Mouse (Mus musculus): ENCODE results near the gene Sohlh2. TPM values are rescaled to one million over a fixed set of nuclear protein-coding genes. Genes with fewer than 3 reads are reported as not detected.
"Not testable (repeated sequence)": the region's sequence is repeated elsewhere in the genome, so short reads cannot be mapped to it uniquely, and the experiment has no call there.

Gene Sohlh2
- polyA plus RNA-seq, 1 experiment from 2014 or later, result not detected

GRCm38 (mm10) chr3:55161144-55161543 lies 20.7 kb upstream of the Sohlh2 start:
- Histone ChIP-seq H3K4me2 (no peak overlapping the region), H3K4me1 (replicated peaks) (peaks cover 10% of the 10 kb centered on the region), H3K27me3 (no peaks in the 10 kb centered on the region), H3K9me3 (no peaks in the 10 kb centered on the region), H3K36me3 (no peaks in the 10 kb centered on the region), H3K27ac (no peak overlapping the region), H3K9ac (no peak overlapping the region), H3K4me3 (no peak overlapping the region)
- ATAC-seq (ENCODE audit: low FRiP score), result peak; percentile 54; the same call in 1 of the 2 replicates
- WGBS, result 43% methylated on average over 7 of the region's 7 CpGs

- Histone ChIP-seq H3K4me2 (no peak overlapping the region), H3K27me3 (no peaks in the 10 kb centered on the region), H3K36me3 (no peaks in the 10 kb centered on the region), H3K4me3 (no peak overlapping the region), H3K27ac (no peak overlapping the region), H3K4me1 (replicated peaks) (peaks cover 4% of the 10 kb centered on the region; the same call in 1 of the 2 replicates), H3K9me3 (no peaks in the 10 kb centered on the region), H3K9ac (no peak overlapping the region)
- WGBS, result 66% methylated on average over 4 of the region's 4 CpGs
- ATAC-seq (ENCODE audit: low FRiP score), result no peak
Measured at GRCm38 (mm10) chr3:55163510-55163909, 18.3 kb upstream of the Sohlh2 start.

- Histone ChIP-seq H3K27me3 (no peaks in the 10 kb centered on the region), H3K4me1 (replicated peaks) (no peaks in the 10 kb centered on the region), H3K9me3 (no peaks in the 10 kb centered on the region), H3K9ac (no peak overlapping the region), H3K27ac (no peak overlapping the region), H3K4me3 (no peak overlapping the region), H3K4me2 (no peak overlapping the region), H3K36me3 (no peaks in the 10 kb centered on the region)
- ATAC-seq (ENCODE audit: low FRiP score), result no peak
- 88% methylated on average over 3 of the region's 3 CpGs for WGBS
Measured at GRCm38 (mm10) chr3:55172478-55172877, 9.3 kb upstream of the Sohlh2 start.

- Histone ChIP-seq H3K27me3 (no peaks in the 10 kb centered on the region), H3K27ac (no peak overlapping the region), H3K9me3 (no peaks in the 10 kb centered on the region), H3K4me1 (replicated peaks) (no peaks in the 10 kb centered on the region), H3K4me2 (no peak overlapping the region), H3K4me3 (no peak overlapping the region), H3K9ac (no peak overlapping the region), H3K36me3 (no peaks in the 10 kb centered on the region)
- 52% methylated on average over 6 of the region's 6 CpGs for WGBS
- no peak for ATAC-seq (ENCODE audit: low FRiP score)
Measured at GRCm38 (mm10) chr3:55177271-55177670, 4.6 kb upstream of the Sohlh2 start.

GRCm38 (mm10) chr3:55191668-55192067 lies 9.8 kb downstream of the Sohlh2 start:
- no peak overlapping the region for H3K27ac ChIP-seq
- no peak overlapping the region for H3K9ac ChIP-seq
- no peaks in the 10 kb centered on the region for H3K36me3 ChIP-seq
- ATAC-seq (ENCODE audit: low FRiP score), result no peak
- no peak overlapping the region for H3K4me2 ChIP-seq
- H3K27me3 ChIP-seq, result no peaks in the 10 kb centered on the region
- H3K4me1 ChIP-seq (replicated peaks), result no peaks in the 10 kb centered on the region
- H3K9me3 ChIP-seq, result no peaks in the 10 kb centered on the region
- H3K4me3 ChIP-seq, result no peak overlapping the region
- WGBS, result 93% methylated on average over 4 of the region's 4 CpGs

- Histone ChIP-seq H3K9me3 (no peaks in the 10 kb centered on the region), H3K27me3 (no peaks in the 10 kb centered on the region), H3K4me2 (no peak overlapping the region), H3K27ac (no peak overlapping the region), H3K9ac (no peak overlapping the region), H3K4me1 (replicated peaks) (no peaks in the 10 kb centered on the region), H3K4me3 (no peak overlapping the region), H3K36me3 (no peaks in the 10 kb centered on the region)
- no peak for ATAC-seq (ENCODE audit: low FRiP score)
- WGBS, result 61% methylated on average over 2 of the region's 2 CpGs
Measured at GRCm38 (mm10) chr3:55193351-55193750, 11.5 kb downstream of the Sohlh2 start.

GRCm38 (mm10) chr3:55194792-55195191 lies 13.0 kb downstream of the Sohlh2 start:
- Histone ChIP-seq H3K4me3 (no peak overlapping the region), H3K9ac (no peak overlapping the region), H3K9me3 (no peaks in the 10 kb centered on the region), H3K36me3 (no peaks in the 10 kb centered on the region), H3K4me2 (no peak overlapping the region), H3K27ac (no peak overlapping the region), H3K4me1 (replicated peaks) (no peaks in the 10 kb centered on the region), H3K27me3 (no peaks in the 10 kb centered on the region)
- 63% methylated on average over 8 of the region's 8 CpGs for WGBS
- ATAC-seq (ENCODE audit: low FRiP score), result no peak

- WGBS, result 92% methylated on average over 5 of the region's 5 CpGs
- Histone ChIP-seq H3K27ac (no peak overlapping the region), H3K9ac (no peak overlapping the region), H3K4me2 (no peak overlapping the region), H3K4me1 (replicated peaks) (no peaks in the 10 kb centered on the region), H3K36me3 (no peaks in the 10 kb centered on the region), H3K27me3 (no peaks in the 10 kb centered on the region), H3K9me3 (no peaks in the 10 kb centered on the region), H3K4me3 (no peak overlapping the region)
- ATAC-seq (ENCODE audit: low FRiP score), result no peak
Measured at GRCm38 (mm10) chr3:55195581-55196327, 13.9 kb downstream of the Sohlh2 start.

- no peak overlapping the region for H3K4me2 ChIP-seq
- no peak overlapping the region for H3K4me3 ChIP-seq
- 82% methylated on average over 2 of the region's 2 CpGs for WGBS
- no peak overlapping the region for H3K9ac ChIP-seq
- H3K4me1 ChIP-seq (replicated peaks), result no peaks in the 10 kb centered on the region
- no peak for ATAC-seq (ENCODE audit: low FRiP score)
- H3K36me3 ChIP-seq, result no peaks in the 10 kb centered on the region
- no peaks in the 10 kb centered on the region for H3K9me3 ChIP-seq
- no peaks in the 10 kb centered on the region for H3K27me3 ChIP-seq
- H3K27ac ChIP-seq, result no peak overlapping the region
Measured at GRCm38 (mm10) chr3:55196328-55196710, 14.5 kb downstream of the Sohlh2 start.

GRCm38 (mm10) chr3:55203621-55204020 lies 21.8 kb downstream of the Sohlh2 start:
- H3K4me2 ChIP-seq; H3K27ac ChIP-seq; H3K9ac ChIP-seq; H3K4me3 ChIP-seq; H3K9me3 ChIP-seq; H3K36me3 ChIP-seq; H3K27me3 ChIP-seq; H3K4me1 ChIP-seq (replicated peaks); ATAC-seq (ENCODE audit: low FRiP score): not testable (repeated sequence)
- WGBS, result 96% methylated on average over 11 of the region's 11 CpGs

GRCm38 (mm10) chr3:55206413-55206812 lies 24.6 kb downstream of the Sohlh2 start:
- no peak overlapping the region for H3K4me3 ChIP-seq
- no peak overlapping the region for H3K9ac ChIP-seq
- no peaks in the 10 kb centered on the region for H3K9me3 ChIP-seq
- no peaks in the 10 kb centered on the region for H3K27me3 ChIP-seq
- no peak overlapping the region for H3K27ac ChIP-seq
- H3K4me2 ChIP-seq, result no peak overlapping the region
- WGBS, result 95% methylated on average over 2 of the region's 2 CpGs
- H3K4me1 ChIP-seq (replicated peaks), result no peaks in the 10 kb centered on the region
- no peak for ATAC-seq (ENCODE audit: low FRiP score)
- no peaks in the 10 kb centered on the region for H3K36me3 ChIP-seq

- Histone ChIP-seq H3K4me1 (replicated peaks) (peaks cover 3% of the 10 kb centered on the region), H3K9me3 (no peaks in the 10 kb centered on the region), H3K4me3 (no peak overlapping the region), H3K27ac (no peak overlapping the region), H3K4me2 (no peak overlapping the region), H3K27me3 (no peaks in the 10 kb centered on the region), H3K36me3 (no peaks in the 10 kb centered on the region), H3K9ac (no peak overlapping the region)
- ATAC-seq (ENCODE audit: low FRiP score), result no peak
- 72% methylated on average over 6 of the region's 6 CpGs for WGBS
Measured at GRCm38 (mm10) chr3:55207665-55208064, 25.8 kb downstream of the Sohlh2 start.

GRCm38 (mm10) chr3:55212254-55212653 lies 30.4 kb downstream of the Sohlh2 start:
- no peak overlapping the region for H3K4me3 ChIP-seq
- no peak for ATAC-seq (ENCODE audit: low FRiP score)
- no peaks in the 10 kb centered on the region for H3K27me3 ChIP-seq
- H3K9ac ChIP-seq, result no peak overlapping the region
- H3K27ac ChIP-seq, result no peak overlapping the region
- 44% methylated on average over 2 of the region's 2 CpGs for WGBS
- no peaks in the 10 kb centered on the region for H3K9me3 ChIP-seq
- H3K4me1 ChIP-seq (replicated peaks), result peaks cover 12% of the 10 kb centered on the region
- H3K4me2 ChIP-seq, result no peak overlapping the region
- H3K36me3 ChIP-seq, result no peaks in the 10 kb centered on the region
